Mouse (Mus musculus) erythroblast, embryonic 14.5 days (primary cell): ENCODE measurements around the gene Jak3. TPM values are rescaled to one million over a fixed set of nuclear protein-coding genes. Genes with fewer than 3 reads are reported as not detected.
A peak's percentile ranks its signal among the peaks of the same experiment; 100 is the strongest.

Experiments used
- H3K27me3 ChIP-seq: 2 replicates; pipeline ENCODE4 v1.6.1; 2012; ENCODE audit warnings: inconsistent platforms; ENCODE audit not compliant: control insufficient read depth
- H3K36me3 ChIP-seq: 2 replicates; pipeline ENCODE4 v1.6.1; 2012; ENCODE audit warnings: mild to moderate bottlenecking, inconsistent platforms; ENCODE audit not compliant: control insufficient read depth
- H3K4me1 ChIP-seq: 2 replicates; pipeline ENCODE4 v1.6.1; 2012; ENCODE audit warnings: inconsistent platforms; ENCODE audit not compliant: control insufficient read depth
- H3K4me3 ChIP-seq: replicated peaks from 2 replicates; pipeline ENCODE3; 2012; ENCODE audit warnings: moderate library complexity, mild to moderate bottlenecking, inconsistent platforms
- H3K9me3 ChIP-seq: 2 replicates; pipeline ENCODE4 v1.6.1; 2012; ENCODE audit warnings: low read length, inconsistent platforms, mixed read lengths; ENCODE audit not compliant: control insufficient read depth
- GATA1 ChIP-seq: IDR thresholded peaks from 2 replicates; pipeline ENCODE4 v1.6.1; 2012; ENCODE audit warnings: low read length, inconsistent platforms, mixed read lengths
- TAL1 ChIP-seq: IDR thresholded peaks from 3 replicates; pipeline ENCODE4 v1.6.1; 2012; ENCODE audit warnings: low read length, inconsistent platforms, mixed read lengths
- polyA plus RNA-seq: library from polyadenylated mRNA; stranded (reverse); fragments of >175 nt; gene quantifications from 2 replicates; pipeline ENCODE4 v1.2.3, GENCODE M21; 2012

Jak3 gene
- polyA plus RNA-seq, 1 experiment: 1.5 TPM

GRCm38 (mm10) chr8:71672168-71672735 is 3.8 kb upstream of the Jak3 start:
- no peaks in the 10 kb centered on the region for H3K36me3 ChIP-seq
- H3K4me3 ChIP-seq: peak overlapping the region; percentile 59
- H3K4me1 ChIP-seq: peaks cover 31% of the 10 kb centered on the region
- H3K9me3 ChIP-seq: no peaks in the 10 kb centered on the region
- no peak for TF ChIP-seq TAL1
- TF ChIP-seq GATA1: no peak
- H3K27me3 ChIP-seq: peaks cover 43% of the 10 kb centered on the region

DNA sequence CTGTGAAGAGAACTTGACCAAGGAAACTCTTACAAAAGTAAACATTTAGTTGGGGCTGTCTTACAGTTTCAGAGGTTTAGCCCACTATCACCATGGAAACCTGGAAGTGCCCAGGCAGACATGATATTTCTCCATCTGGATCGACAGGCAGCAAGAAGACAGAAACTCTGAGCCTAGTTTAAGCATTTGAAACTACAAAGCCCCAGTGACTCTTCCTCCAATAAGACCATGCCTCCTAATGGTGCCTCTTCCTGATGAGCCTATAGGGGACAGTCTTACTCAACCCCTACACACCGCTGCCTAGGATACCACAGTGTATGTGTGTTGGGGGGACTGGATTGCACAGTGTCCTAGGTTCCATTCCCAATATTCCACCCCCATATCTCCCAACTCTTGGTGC is 2.0 kb upstream of the Jak3 start:
- TF ChIP-seq TAL1: no peak
- TF ChIP-seq GATA1: no peak
- Histone ChIP-seq H3K4me1 (peaks cover 39% of the 10 kb centered on the region), H3K4me3 (no peak overlapping the region), H3K27me3 (peaks cover 27% of the 10 kb centered on the region), H3K9me3 (peaks cover 4% of the 10 kb centered on the region), H3K36me3 (peaks cover 2% of the 10 kb centered on the region)

DNA sequence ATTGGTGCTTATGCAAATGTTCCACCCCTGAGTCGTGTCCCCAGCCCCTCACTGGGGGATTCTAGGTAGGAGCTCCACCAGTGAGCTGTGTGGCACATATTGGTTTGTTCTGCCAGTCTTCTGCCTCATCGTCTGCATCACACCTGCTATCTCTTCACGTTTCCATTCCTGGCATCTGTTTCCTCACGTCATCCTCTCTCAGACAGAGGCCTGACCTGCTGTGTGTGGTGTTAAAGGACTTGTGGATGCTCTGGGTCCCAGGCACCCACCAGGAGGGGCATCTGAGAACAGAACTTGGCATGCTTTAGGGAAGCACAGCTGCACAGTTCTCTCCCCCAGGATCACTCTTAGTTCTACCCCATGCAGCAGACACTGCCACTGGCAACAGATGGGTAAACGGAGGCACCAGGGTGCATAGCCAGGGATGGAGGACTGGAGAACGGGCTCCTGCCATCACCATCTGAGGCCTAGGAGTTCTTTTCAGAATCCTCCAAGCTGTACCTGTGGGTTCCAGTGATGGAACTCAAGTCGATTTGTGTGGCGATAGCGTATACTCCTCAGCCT is 558 bp upstream of the Jak3 start:
- TF ChIP-seq TAL1 (no peak), GATA1 (no peak)
- Histone ChIP-seq H3K36me3 (peaks cover 7% of the 10 kb centered on the region), H3K4me3 (peak overlapping the region; percentile 80), H3K9me3 (peaks cover 14% of the 10 kb centered on the region), H3K4me1 (peaks cover 39% of the 10 kb centered on the region), H3K27me3 (peaks cover 19% of the 10 kb centered on the region)

DNA sequence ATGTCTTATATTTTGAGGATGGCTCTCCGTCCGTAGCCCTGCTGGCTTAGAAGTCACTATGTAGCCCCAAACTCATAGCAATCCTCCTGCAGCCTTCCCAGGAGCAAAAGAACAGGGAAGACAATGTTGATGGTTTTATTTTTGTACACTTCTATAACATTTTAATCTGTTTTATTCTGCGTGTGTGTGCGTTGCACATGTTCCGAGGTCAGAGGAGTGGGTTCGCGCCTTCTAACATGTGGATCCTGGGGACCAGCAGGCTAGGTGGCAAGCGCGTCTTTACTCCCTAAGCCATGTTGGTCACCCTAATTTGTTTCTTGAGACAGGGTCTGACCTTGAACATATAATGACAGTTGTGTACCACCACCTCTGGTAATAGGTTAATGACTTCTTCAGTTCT is 707 bp downstream of the Jak3 start:
- Histone ChIP-seq H3K4me3 (peak overlapping the region; percentile 80), H3K9me3 (peaks cover 15% of the 10 kb centered on the region), H3K4me1 (peaks cover 28% of the 10 kb centered on the region), H3K36me3 (peaks cover 10% of the 10 kb centered on the region), H3K27me3 (peaks cover 17% of the 10 kb centered on the region; the same call in 1 of the 2 replicates)
- no peak for TF ChIP-seq GATA1
- TF ChIP-seq TAL1: no peak

DNA sequence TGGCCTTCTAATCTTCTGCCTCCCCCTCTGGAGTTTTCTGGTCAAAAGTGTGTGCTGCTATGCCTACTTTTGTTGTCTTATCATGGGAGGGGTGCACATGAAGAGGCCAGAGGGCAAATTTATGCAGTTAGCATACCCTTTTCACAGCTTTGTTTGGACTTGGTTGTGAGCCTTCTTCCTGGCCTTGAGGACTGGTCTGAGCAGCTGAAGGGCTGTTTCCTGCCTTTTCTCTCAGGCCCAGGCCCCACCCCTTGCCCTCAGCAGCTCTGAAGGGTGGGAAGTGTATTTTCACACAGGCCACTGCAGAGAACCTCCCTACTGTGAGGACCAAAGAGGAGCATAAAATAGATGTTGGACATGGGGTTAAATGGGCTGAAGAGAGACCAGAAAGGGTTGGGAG is 1.5 kb downstream of the Jak3 start:
- Histone ChIP-seq H3K27me3 (peaks cover 23% of the 10 kb centered on the region; the same call in 1 of the 2 replicates), H3K36me3 (peaks cover 10% of the 10 kb centered on the region), H3K4me3 (no peak overlapping the region), H3K4me1 (peaks cover 25% of the 10 kb centered on the region), H3K9me3 (peaks cover 15% of the 10 kb centered on the region)
- TF ChIP-seq GATA1 (no peak), TAL1 (no peak)

DNA sequence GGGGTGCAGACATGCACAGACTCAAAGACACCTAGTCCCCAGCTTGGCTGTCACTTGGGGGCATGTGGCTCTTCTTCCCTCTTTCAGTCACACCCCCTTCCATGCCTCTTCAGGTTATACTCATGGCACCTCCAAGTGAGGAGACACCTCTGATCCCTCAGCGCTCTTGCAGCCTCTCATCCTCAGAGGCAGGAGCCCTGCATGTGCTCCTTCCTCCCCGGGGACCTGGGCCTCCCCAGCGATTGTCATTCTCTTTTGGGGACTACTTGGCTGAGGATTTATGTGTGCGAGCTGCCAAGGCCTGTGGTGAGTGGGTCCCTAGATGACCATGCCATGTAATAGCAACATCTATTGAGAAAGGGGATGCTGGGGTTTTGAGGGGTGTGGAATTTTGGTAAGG is 2.1 kb downstream of the Jak3 start:
- Histone ChIP-seq H3K36me3 (peaks cover 10% of the 10 kb centered on the region), H3K27me3 (peaks cover 26% of the 10 kb centered on the region; the same call in 1 of the 2 replicates), H3K4me1 (peaks cover 25% of the 10 kb centered on the region), H3K9me3 (peaks cover 15% of the 10 kb centered on the region), H3K4me3 (no peak overlapping the region)
- no peak for TF ChIP-seq TAL1
- TF ChIP-seq GATA1: no peak

DNA sequence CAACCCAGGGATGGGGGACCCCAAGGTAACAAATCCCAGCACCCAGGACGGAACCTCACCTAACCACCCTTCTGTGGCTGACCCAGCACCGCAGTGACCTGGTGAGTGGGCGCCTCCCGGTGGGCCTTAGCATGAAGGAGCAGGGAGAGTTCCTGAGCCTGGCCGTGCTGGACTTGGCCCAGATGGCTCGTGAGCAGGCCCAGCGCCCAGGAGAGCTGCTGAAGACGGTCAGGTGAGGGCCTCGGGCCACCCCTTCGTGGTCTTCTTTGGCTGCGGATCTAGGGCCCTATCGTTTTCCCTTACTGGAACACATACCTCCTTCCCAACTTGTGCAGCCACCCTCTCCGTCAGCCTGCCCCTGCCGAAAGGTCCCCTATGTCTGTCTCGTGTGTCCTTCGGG is 3.0 kb downstream of the Jak3 start:
- Histone ChIP-seq H3K9me3 (peaks cover 15% of the 10 kb centered on the region), H3K4me3 (no peak overlapping the region)
- TF ChIP-seq GATA1 (no peak), TAL1 (no peak)

DNA sequence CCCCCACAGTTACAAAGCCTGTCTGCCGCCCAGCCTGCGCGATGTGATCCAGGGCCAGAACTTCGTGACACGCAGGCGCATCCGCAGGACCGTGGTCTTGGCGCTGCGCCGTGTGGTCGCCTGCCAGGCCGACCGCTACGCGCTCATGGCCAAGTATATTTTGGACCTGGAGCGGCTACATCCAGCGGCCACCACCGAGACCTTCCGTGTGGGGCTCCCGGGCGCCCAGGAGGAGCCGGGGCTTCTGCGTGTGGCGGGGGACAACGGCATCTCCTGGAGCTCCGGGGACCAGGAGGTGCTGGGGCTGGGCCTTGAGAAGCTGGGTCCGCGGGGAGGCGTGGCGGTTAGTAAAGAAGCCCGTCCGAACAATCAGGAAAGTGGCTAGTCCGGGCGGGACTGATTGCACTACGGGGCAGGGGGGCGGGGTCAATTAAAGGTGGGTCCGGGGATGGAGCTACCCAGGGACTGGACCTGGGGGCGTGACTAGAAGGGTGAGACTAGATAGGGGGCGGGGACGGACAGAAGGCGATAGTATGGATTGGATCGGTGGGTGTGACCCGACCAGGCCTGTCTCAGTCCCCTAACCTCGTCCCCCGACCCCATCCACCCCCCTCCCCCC is 3.6 kb downstream of the Jak3 start:
- Histone ChIP-seq H3K4me1 (peaks cover 25% of the 10 kb centered on the region), H3K36me3 (peaks cover 10% of the 10 kb centered on the region), H3K27me3 (peaks cover 38% of the 10 kb centered on the region), H3K9me3 (peaks cover 15% of the 10 kb centered on the region), H3K4me3 (no peak overlapping the region)
- no peak for TF ChIP-seq TAL1
- no peak for TF ChIP-seq GATA1

More for the DNA sequence above, 3.0 kb downstream of the Jak3 start:
- peaks cover 33% of the 10 kb centered on the region for H3K27me3 ChIP-seq
- H3K4me1 ChIP-seq: peaks cover 25% of the 10 kb centered on the region
- H3K36me3 ChIP-seq: peaks cover 10% of the 10 kb centered on the region

DNA sequence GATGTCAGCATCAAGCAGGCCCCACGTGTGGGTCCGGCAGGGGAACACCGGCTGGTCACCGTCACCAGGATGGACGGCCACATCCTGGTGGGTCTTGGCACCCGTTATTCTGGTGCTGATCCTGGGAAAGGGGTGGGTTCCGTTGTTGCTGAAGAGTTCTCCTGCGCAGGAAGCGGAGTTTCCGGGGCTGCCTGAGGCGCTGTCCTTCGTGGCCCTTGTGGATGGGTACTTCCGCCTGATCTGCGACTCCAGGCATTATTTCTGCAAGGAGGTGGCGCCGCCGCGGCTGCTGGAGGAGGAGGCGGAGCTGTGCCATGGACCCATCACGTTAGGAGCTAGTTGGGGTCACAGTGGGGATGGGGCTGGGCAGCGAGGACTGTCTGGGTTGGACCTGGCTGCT is 4.4 kb downstream of the Jak3 start:
- TF ChIP-seq TAL1 (no peak), GATA1 (no peak)
- Histone ChIP-seq H3K36me3 (peaks cover 10% of the 10 kb centered on the region), H3K27me3 (peaks cover 46% of the 10 kb centered on the region), H3K4me1 (peaks cover 25% of the 10 kb centered on the region), H3K4me3 (no peak overlapping the region), H3K9me3 (peaks cover 15% of the 10 kb centered on the region)
